Mouse (Mus musculus) liver, embryonic 14.5 days (tissue): Measurements from ENCODE around the gene Gabrr1. TPM values are rescaled to one million over a fixed set of nuclear protein-coding genes. Genes with fewer than 3 reads are reported as not detected.

ENCODE experiments used
- ATAC-seq: fragments of 200-750 bp; cut with Nextera tagmentation; 2 replicates; pipeline ENCODE4 v1.8.0; 2017; ENCODE audit warnings: moderate number of reproducible peaks, mild to moderate bottlenecking, moderate library complexity; ENCODE audit not compliant: insufficient read depth
- DNase-seq, 3 experiments: peaks; one replicate each; pipeline ENCODE4 v3.0.0-alpha.2; 2012 to 2013; ENCODE audit warnings: low read depth in 3 of 3, low spot score in 3 of 3
- H3K27ac ChIP-seq: fragments of 300-500 bp; sonication (generic); 2 replicates; pipeline ENCODE4 v1.5.1; 2014; ENCODE audit warnings: moderate library complexity, mild to moderate bottlenecking, control low read depth, inconsistent platforms
- H3K27me3 ChIP-seq: fragments of 300-500 bp; sonication (generic); 2 replicates; pipeline ENCODE4 v1.6.1; 2014; ENCODE audit warnings: mild to moderate bottlenecking, low read length, moderate library complexity; ENCODE audit not compliant: control insufficient read depth, insufficient read depth
- H3K36me3 ChIP-seq: fragments of 300-500 bp; sonication (generic); replicated peaks from 2 replicates; pipeline ENCODE4 v1.6.1; 2014; ENCODE audit warnings: low read depth; ENCODE audit not compliant: control insufficient read depth, insufficient read depth
- H3K4me1 ChIP-seq, 2 experiments: fragments of 200-500 bp in 1 of 2; fragments of 300-500 bp in 1 of 2; sonication (generic) in 1 of 2; replicated peaks; 2 replicates each; pipeline ENCODE4 v1.6.1; 2012 to 2014; ENCODE audit warnings: antibody characterized with exemption in 1 of 2, inconsistent platforms in 1 of 2, low read length in 1 of 2; ENCODE audit not compliant: control insufficient read depth in 2 of 2, insufficient read depth in 2 of 2
- H3K4me2 ChIP-seq: fragments of 300-500 bp; sonication (generic); 2 replicates; pipeline ENCODE4 v1.6.1; 2014; ENCODE audit warnings: low read depth, mild to moderate bottlenecking, control low read depth, moderate library complexity
- H3K4me3 ChIP-seq, 2 experiments: fragments of 200-500 bp in 1 of 2; fragments of 300-500 bp in 1 of 2; sonication (generic) in 1 of 2; 2 replicates each; pipeline ENCODE4 v1.5.1; 2012 to 2014; ENCODE audit warnings: low read depth in 2 of 2, low read length in 2 of 2, mild to moderate bottlenecking in 2 of 2, control low read depth in 1 of 2, inconsistent platforms in 1 of 2, moderate library complexity in 1 of 2; ENCODE audit not compliant: insufficient read depth in 1 of 2
- H3K9ac ChIP-seq: fragments of 300-500 bp; sonication (generic); replicated peaks from 2 replicates; pipeline ENCODE4 v1.6.1; 2014; ENCODE audit warnings: mild to moderate bottlenecking, control low read depth, moderate library complexity
- H3K9me3 ChIP-seq: fragments of 300-500 bp; sonication (generic); 2 replicates; pipeline ENCODE4 v1.6.1; 2016; ENCODE audit warnings: low read length, mixed read lengths; ENCODE audit not compliant: control insufficient read depth
- CTCF ChIP-seq: IDR thresholded peaks from 2 replicates; pipeline ENCODE4 v1.5.1; 2016; ENCODE audit warnings: antibody characterized with exemption, low read depth, control low read depth
- EP300 ChIP-seq: IDR thresholded peaks from 2 replicates; pipeline ENCODE4 v1.6.1; 2016; ENCODE audit warnings: antibody characterized with exemption, low read depth
- WGBS: fragments of 180-500 bp; shearing (Covaris S2); extraction: QIAGEN DNeasy Blood & Tissue Kit; methylation state at CpG from one replicate; pipeline ENCODE4 v1.1.7; 2014; ENCODE audit not compliant: insufficient replicate concordance; 5-methylcytosine and 5-hydroxymethylcytosine counted together
- polyA plus RNA-seq, 2 experiments: library from polyadenylated mRNA; depleted of rRNA in 1 of 2; stranded (reverse) in 1 of 2; unstranded in 1 of 2; fragments of >200 nt; fragmentation: Nextera tagmentation in 1 of 2; extraction: Ambion mirVana in 1 of 2; gene quantifications; 2 replicates each; pipeline versions ENCODE4 v1.2.1 to v1.2.3; 2012 to 2014

Gabrr1 gene
- polyA plus RNA-seq, 2 experiments, result 0.01 TPM; not detected in 1

DNA sequence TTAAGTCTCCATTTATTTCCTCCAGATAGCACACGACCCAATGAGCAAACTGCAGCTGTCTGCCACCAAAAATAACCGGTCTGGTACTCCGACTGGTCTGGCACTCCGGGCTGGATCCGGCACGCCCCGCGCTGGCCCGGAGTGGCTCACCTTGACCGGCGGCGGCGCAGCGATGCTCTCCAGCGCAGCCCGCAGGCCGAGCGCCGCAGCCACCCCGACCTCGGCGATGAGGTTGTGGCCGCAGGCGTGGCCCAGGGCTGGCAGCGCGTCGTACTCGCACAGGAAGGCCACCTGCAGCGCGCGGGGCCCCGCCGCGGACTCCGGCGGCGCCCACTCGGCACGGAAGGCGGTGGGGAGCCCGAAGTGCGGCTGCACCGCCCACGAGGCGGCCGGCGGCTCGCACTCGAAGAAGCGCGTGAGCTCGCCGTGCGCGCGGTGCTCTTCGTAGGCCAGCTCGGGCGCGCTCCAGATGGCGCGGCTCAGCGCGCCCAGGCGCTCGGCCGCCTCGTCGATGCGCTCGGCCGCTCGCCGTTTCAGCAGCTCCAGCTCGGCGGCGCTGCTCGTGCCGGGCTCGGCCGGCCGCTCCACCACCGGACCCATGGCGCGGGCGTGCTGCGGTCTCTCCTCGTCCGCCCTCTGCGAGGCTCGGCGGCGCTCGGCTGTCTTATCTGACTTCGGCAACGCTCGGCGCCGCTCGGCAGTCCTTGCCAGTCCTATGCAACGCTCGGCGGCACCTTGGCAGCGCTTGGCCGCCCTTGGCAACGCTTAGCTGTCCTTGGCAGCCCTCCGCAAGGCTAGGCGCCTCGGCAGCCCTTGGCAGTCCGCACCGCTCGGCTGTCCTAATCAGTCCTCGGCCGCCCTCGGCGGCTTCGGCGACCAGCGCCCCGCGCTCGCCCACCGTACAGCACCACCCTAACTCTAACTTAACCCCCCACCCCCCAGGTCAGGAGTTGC, 56.7 kb downstream of the Gabrr1 start:
- ATAC-seq (peak; percentile 80), DNase-seq (peak in 2 of 3 experiments; percentile 14 to 22)
- H3K27me3 ChIP-seq, result peaks cover 29% of the 10 kb centered on the region
- H3K36me3 ChIP-seq, result no peaks in the 10 kb centered on the region
- H3K9ac ChIP-seq, result no peak overlapping the region
- peak overlapping the region; percentile 35 to 55 for H3K4me3 ChIP-seq
- no peak overlapping the region for H3K27ac ChIP-seq
- under 1% methylated on average over 112 of the region's 123 CpGs for WGBS
- no peaks in the 10 kb centered on the region for H3K4me1 ChIP-seq
- peak overlapping the region; percentile 54 for H3K4me2 ChIP-seq
- TF ChIP-seq CTCF (no peak), EP300 (no peak)
- no peaks in the 10 kb centered on the region for H3K9me3 ChIP-seq

DNA sequence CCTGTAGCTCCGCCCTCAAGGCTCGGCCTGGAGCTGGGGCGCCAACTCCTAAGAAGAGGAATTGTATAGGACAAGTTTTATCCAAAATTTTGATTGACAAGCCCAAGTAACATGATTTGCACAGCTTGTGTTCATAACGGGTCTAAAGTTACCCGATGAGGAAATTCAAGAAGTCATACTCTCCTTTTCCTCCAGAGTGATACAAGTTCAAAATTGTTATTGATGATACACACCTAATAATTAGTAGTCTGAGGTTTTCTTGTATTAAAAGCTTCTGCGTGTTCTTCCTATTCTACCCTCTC, 57.4 kb downstream of the Gabrr1 start, which contains the start of gene Pm20d2:
Pm20d2 (minus strand) TSS at position 3 of the 302 bp plus-strand sequence.
- Histone ChIP-seq H3K4me3 (peak within 1 kb of the TSS; percentile 35 to 55), H3K4me1 (no peaks in the 10 kb centered on the region), H3K27ac (no peak within 1 kb of the TSS), H3K27me3 (peaks cover 29% of the 10 kb centered on the region), H3K9me3 (no peaks in the 10 kb centered on the region), H3K4me2 (peak within 1 kb of the TSS; percentile 54), H3K36me3 (no peaks in the 10 kb centered on the region), H3K9ac (no peak within 1 kb of the TSS)
- 14% methylated on average over 6 of the region's 6 CpGs for WGBS
- DNase-seq (no peak), ATAC-seq (no peak)
- TF ChIP-seq CTCF (no peak), EP300 (no peak)

DNA sequence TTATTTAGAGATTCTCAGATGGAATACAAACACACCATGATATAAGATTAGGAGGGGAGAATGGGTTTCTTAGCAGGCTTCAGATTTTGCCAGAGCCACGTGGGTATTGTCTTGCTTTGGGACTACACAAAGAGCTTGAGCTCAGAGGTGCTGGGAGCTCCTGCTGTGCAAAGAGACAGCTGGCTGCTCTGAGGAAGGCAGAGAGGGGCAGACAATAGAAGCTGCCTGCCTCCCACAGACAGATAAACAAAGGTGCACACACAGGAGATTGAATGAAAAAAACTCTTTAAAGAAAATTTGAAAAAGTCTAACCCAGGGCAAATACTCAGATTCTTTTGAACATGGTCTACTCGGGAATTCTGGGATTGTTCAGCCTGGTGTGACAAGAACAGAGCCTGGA, 65.8 kb downstream of the Gabrr1 start:
- no peak for TF ChIP-seq CTCF
- no peak for TF ChIP-seq EP300
- DNase-seq, result no peak
- Histone ChIP-seq H3K9ac (no peak overlapping the region), H3K4me1 (no peaks in the 10 kb centered on the region), H3K9me3 (no peaks in the 10 kb centered on the region), H3K36me3 (no peaks in the 10 kb centered on the region), H3K4me2 (no peak overlapping the region), H3K4me3 (no peak overlapping the region), H3K27me3 (no peaks in the 10 kb centered on the region), H3K27ac (no peak overlapping the region)
- no peak for ATAC-seq
- WGBS, result 9% methylated on average over 2 of the region's 2 CpGs

DNA sequence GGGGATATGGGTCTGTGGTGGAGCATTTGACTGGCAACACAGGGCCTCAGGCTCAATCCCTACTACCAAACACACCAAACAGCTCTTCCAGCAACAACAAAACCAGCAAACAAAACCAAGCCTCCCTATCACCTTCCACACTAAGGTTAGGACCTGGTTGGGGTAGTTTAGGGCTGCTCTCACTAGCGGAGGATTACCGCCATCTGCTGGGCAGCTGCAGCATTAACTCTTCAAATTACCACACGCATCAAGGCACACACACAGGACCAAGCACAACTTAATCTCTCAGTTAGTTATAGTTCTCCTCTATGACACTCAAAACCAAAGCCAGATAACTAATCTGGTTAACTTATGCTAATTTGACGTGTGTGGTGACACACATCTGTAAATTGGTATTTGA, 72.4 kb downstream of the Gabrr1 start:
- WGBS, result 7% methylated on average over 4 of the region's 4 CpGs
- H3K27me3 ChIP-seq, result peaks cover 11% of the 10 kb centered on the region
- H3K4me3 ChIP-seq, result no peak overlapping the region
- no peaks in the 10 kb centered on the region; a peak in 1 of 4 replicates for H3K4me1 ChIP-seq
- no peak overlapping the region for H3K9ac ChIP-seq
- no peaks in the 10 kb centered on the region for H3K9me3 ChIP-seq
- H3K36me3 ChIP-seq, result no peaks in the 10 kb centered on the region
- no peak for ATAC-seq
- DNase-seq, result peak in 2 of 3 experiments; percentile 9 to 17
- H3K4me2 ChIP-seq, result no peak overlapping the region
- H3K27ac ChIP-seq, result no peak overlapping the region
- TF ChIP-seq CTCF, result peak; percentile 82
- no peak for TF ChIP-seq EP300

DNA sequence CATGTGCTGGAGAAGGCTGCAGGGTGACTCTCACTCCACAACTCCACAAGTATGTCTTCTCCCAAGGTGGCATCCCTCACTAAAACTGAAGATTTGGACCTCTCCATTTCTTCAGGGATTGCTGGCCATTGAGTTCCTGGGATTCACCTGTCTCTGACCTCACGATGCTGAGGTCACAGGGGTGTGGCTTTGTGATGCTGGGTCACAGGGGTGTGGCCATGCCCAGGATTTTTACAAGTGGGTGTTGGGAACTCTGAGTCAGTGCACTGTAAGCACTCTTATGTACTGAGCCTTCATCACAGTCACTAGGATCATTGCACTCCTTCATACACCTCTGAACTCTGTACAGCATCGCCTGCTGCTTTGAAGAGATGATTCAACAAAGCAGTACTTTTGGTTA, 75.2 kb downstream of the Gabrr1 start:
- Histone ChIP-seq H3K27ac (no peak overlapping the region), H3K4me1 (no peaks in the 10 kb centered on the region; a peak in 1 of 4 replicates), H3K36me3 (no peaks in the 10 kb centered on the region), H3K9ac (no peak overlapping the region), H3K9me3 (no peaks in the 10 kb centered on the region), H3K4me3 (no peak overlapping the region), H3K4me2 (no peak overlapping the region), H3K27me3 (peaks cover 13% of the 10 kb centered on the region)
- TF ChIP-seq CTCF (no peak), EP300 (no peak)
- WGBS, result 47% methylated on average over 2 of the region's 2 CpGs
- ATAC-seq, result no peak
- no peak for DNase-seq
